Mouse (Mus musculus): ENCODE results near the gene Gnat3. TPM values are rescaled to one million over a fixed set of nuclear protein-coding genes. Genes with fewer than 3 reads are reported as not detected.

The Gnat3 gene
- total RNA-seq, 2 experiments from 2014 or later, result 0.52 to 1.3 TPM

DNA sequence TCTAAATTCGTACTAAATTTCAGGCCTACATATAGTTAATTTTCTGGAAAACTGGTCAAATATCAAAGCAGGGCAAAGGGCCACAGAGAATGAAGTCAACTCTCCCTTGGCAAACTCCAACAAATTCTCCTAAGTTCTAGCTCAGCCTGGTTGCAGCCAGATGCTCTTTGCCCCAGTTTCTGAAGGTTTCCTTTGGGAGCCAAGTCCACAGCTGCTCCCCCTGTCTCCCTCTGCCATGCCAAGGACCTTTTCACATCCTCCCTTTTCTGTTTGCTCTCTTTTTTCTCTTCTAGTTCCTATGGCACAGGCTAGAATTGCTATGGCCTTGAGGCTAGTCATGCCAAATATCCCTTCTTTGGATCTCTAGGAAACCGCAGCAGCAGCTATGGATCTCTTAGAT lies 43.8 kb downstream of the Gnat3 start:
- DNase-seq, result peak; percentile 70 to 86

DNA sequence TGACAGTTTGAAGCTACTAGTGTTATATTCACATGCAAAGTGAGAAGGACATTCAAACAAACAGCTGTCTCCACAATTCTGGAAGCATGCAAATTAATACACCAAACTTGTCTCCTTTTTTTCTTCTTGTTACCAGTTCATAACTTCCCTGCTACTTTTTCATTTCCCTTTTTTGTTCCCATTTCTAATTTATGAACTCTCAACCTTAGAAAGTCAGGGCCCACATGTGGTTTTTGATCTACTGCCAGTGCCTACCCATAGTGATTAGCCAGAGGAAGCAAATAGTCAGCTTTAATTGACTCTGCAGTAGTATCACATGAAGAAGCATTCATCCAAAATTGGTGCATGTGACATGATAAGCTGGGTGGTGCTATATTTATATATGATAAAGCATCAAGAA lies 44.7 kb downstream of the Gnat3 start:
- peak; percentile 30 to 49 for DNase-seq

DNA sequence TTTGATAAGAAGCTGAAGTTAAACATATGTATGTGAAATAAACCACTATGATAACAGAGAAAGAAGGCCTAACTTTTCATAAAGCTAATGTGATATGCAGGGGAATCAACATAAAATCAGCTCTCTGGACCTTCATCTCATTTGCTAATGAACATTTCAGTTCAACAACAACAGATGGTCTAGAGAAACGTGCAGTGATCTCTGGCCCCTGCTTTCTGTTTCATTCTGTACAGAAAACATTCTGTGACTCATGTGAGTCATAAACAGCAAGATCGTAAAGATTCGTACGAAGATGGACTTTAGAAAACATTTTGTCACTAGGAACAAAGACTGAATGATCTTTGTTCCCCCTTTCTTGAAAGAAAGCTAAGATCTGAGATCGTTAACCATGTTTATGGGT lies 48.0 kb downstream of the Gnat3 start:
- DNase-seq, result no peak

DNA sequence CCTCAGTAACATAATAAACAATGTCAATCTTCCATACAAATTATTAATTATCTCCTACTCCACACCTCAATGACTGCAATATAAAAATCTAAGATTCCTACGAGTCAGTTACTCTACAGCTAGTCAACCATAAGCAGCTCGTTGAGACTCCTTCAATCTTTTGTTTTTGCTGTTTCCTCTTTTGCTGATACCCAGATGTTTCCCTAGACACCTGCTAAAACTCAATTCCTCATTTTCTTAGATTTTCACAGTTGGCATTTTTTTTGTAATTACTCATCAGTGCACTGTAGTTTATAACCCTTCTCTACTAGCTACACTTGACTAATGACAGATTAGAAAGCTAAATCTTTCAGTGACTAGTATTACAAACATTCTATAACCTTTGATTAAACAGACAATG lies 50.8 kb downstream of the Gnat3 start:
- DNase-seq, result no peak

DNA sequence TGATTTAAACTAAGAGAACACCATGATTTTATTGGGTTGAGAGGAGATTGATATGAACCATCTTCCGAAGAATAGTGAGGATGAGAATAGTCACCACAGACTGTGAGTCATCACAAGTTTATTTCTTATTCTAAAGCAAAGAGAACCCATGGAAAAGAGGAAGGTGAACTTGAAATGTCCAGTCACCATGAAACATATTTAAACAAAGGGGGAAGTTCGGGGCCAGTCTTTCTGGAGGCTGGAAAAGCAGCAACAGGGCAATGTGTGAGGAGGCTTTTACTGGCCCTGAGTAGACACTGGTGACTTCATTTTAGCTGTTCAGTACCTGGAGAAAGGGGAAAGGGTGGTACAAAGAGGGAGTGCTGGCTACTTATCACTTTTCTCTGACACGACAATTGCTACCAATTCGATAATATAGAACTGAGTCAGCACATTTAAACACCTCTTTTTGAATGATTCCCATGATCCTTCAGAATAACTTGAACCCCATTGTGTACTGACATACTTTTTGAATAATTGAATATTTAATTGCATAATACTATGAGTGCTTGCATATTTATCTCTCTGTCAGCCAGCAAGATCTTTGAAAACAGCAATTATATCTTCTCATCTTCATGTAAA lies 52.0 kb downstream of the Gnat3 start:
- no peak for DNase-seq

DNA sequence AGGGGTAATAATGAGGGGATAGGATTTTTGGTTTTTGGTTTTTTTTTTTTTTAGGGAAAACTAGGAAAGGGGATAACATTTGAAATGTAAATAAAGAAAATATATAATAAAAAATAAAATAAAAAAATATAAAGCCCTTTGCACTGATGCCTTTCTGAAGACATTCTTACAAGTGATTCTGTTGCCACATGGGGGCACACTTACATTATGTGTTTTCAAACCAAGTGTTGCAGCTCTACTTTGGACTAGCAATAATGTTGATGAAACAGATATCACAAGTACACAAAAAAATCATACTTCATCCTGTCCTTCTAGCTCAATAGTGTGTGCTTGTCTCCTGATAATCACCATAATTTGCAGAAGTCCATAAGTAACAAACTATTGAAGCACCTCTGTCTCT lies 61.0 kb downstream of the Gnat3 start:
- DNase-seq, result peak in 1 of 2 experiments; percentile 60

DNA sequence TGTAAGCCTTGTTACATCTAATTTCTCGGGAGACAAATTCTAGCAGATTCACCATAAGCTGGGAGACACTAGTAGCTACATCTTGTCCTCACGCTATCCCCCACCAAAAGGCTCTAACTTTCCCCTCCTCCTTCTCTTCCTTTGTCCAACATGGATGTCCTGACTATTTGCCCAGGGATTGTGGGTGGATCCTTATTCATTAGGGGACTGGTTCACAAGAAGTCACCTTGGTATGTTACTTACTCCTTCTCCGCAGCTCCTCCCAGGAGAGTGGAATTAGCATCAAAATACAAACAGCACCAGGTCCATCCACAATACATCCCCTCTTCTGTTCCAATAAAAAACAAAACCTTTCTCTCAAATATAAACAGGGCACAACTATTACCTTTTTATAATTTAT lies 65.2 kb downstream of the Gnat3 start:
- no peak for DNase-seq

DNA sequence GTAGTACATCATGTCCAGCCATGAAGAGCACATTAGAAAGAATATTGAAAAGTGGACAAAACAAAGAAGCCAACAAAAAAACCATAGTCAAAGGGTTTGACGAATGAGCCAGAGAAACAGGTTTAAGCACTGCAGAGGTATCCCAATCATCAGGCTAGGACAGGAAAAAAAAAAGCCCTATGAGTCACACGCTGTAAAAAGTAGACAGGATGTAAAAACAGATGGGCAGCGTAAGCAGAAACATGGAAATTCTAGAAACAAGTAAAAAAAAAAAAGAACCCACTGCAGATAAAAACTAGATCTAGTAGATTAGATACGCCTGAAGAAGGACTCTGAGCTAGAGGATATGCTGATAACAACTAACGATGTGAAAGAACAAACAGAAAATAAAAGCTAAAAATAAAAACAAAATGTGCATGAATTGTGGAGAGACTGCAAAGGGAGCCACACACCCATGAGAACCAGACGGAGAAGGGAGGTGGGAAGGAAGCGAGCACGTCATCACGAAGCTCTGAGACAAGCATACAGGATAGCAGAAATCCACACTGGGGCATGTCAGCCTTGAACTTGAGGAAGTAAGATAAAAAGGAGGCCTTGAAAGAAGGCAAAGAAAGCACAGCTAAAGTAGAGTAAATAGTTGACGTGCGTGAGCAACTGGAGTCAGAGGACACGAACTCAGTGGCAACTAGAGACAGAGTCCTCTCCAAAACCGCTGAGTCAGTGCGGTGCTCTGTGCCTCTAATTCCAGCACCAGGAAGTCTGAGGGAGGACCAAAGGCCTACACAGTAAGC lies 73.7 kb downstream of the Gnat3 start:
- peak; percentile 51 to 54 for DNase-seq

DNA sequence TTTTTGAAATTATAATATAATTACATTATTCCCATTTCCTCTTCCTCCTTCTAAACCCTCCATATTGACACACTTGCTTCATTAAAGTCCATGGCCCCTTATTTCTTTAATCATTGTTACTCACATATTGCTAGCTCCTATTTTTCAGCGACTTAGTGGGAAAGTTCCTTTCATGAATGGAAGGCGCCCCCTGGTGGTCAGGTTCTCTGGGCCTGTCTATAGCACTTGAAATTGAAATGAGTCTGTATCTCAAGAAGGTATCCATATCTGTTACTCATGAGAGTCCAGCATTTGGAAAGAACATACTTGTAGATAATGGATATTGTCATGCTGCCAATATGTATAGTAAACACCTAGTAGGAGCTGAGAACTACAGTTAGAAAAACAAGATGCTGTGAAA lies 80.7 kb downstream of the Gnat3 start:
- peak; percentile 70 to 91 for DNase-seq

DNA sequence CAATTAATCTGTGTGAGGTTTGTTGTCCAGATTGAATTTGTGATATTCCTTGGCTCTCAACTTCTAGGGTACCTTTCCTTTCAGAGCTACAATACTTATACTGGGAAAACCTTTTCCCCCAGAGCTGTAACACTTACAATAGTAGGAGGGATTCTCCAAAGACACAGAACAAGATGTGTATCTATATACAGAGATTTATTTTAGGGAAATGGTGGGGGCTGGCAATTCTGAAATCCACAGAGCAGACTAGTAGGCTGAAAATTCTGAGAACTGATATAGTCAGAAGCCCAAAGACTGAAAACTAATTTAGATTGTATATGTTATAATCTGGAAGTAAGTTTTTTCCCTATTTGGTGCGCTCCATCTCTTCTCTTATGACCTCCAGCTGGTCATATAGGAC lies 86.5 kb downstream of the Gnat3 start:
- no peak for DNase-seq

DNA sequence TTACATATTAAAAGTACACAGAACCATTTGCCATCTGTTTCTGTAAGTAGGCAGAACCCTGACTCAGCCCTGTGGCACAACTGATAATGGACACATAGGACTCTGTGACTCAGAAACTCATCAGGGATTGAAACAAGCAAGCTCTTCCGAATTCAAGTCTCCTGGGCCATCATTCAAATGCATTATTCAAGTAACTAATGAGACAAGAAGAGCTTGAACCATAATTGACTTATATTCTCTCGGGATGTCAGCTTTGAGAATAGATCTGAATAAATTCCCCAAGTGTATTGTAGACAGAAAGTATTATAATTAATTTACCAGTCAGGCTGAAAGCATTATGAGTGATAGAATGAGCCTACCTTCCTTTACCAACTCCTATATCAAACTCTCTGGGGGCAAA lies 93.0 kb downstream of the Gnat3 start:
- DNase-seq, result no peak

Other genes starting within 250 kb of the Gnat3 start
- 1,000 to 10,000 TPM; 1,692 to 1,930 TPM for gene Cd36, start 73.7 kb upstream of the Gnat3 start, total RNA-seq (2021)